Mouse (Mus musculus) midbrain, embryonic 10.5 days (tissue): ENCODE results near the gene Olfr1280. TPM values are rescaled to one million over a fixed set of nuclear protein-coding genes. Genes with fewer than 3 reads are reported as not detected.
"Not testable (repeated sequence)": the region's sequence is repeated elsewhere in the genome, so short reads cannot be mapped to it uniquely, and the experiment has no call there.

Experiments
- DNase-seq: peaks from one replicate; pipeline ENCODE4 v3.0.0-alpha.2; 2017; ENCODE audit warnings: low spot score
- H3K27ac ChIP-seq: fragments of 300-500 bp; sonication (generic); replicated peaks from 2 replicates; pipeline ENCODE4 v1.5.1; 2016; ENCODE audit warnings: mild to moderate bottlenecking
- H3K27me3 ChIP-seq: fragments of 300-500 bp; sonication (generic); 2 replicates; pipeline ENCODE4 v1.6.1; 2016; ENCODE audit warnings: low read depth, mild to moderate bottlenecking; ENCODE audit not compliant: poor library complexity, severe bottlenecking
- H3K36me3 ChIP-seq: fragments of 300-500 bp; sonication (generic); 2 replicates; pipeline ENCODE4 v1.6.1; 2016; ENCODE audit warnings: mild to moderate bottlenecking, moderate library complexity
- H3K4me1 ChIP-seq: fragments of 300-500 bp; sonication (generic); 2 replicates; pipeline ENCODE4 v1.6.1; 2016
- H3K4me3 ChIP-seq: fragments of 300-500 bp; sonication (generic); 2 replicates; pipeline ENCODE4 v1.5.1; 2016; ENCODE audit warnings: mild to moderate bottlenecking, moderate library complexity
- H3K9me3 ChIP-seq: fragments of 300-500 bp; sonication (generic); replicated peaks from 2 replicates; pipeline ENCODE4 v1.6.1; 2016; ENCODE audit warnings: mild to moderate bottlenecking
- WGBS: fragments of 180-500 bp; shearing (Covaris S2); methylation state at CpG from one replicate; pipeline ENCODE4 v1.1.7; 2016; 5-methylcytosine and 5-hydroxymethylcytosine counted together
- polyA plus RNA-seq: library from polyadenylated mRNA; unstranded; fragments of >200 nt; fragmentation: Nextera tagmentation; extraction: Ambion mirVana; gene quantifications from 2 replicates; pipeline ENCODE4 v1.2.1, GENCODE M21; 2016

Olfr1280 gene
- polyA plus RNA-seq, result not detected in 2 replicates

- H3K4me3 ChIP-seq, result no peak within 1 kb of the TSS
These were observed at the start of gene Olfr1280 for GRCm38 (mm10) chr2:111313717-111314116. Gene Olfr1280, plus strand, starts transcription at chr2:111314017.

DNA sequence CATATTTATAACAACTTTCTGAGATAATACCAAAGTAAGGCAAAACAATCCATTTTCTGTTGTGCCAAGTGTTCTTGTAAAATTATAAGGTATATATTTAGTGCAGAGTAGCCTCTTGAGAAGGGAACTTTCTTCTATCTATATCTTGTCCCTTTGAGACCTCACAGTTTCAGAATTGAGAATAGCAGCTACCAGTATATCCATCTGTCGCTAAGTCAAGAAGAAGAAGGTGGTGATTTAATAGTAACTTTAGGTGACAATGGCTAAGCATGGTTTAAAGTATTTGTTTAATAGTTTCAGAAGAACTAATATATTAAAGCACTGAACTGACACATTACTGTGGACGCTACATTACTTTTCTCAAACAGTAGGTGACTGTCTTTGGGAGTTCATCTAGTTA lies 39.8 kb upstream of the Olfr1280 start, which contains the start of gene Olfr1277:
Gene Olfr1277 (minus strand): TSS at position 101 of the 400 bp plus-strand sequence.
- H3K4me3 ChIP-seq, result no peak within 1 kb of the TSS
- WGBS, result 83% methylated on average over 2 of the region's 2 CpGs
- DNase-seq, result no peak
- no peaks in the 10 kb centered on the region for H3K9me3 ChIP-seq
- no peaks in the 10 kb centered on the region for H3K36me3 ChIP-seq
- no peaks in the 10 kb centered on the region for H3K4me1 ChIP-seq
- no peaks in the 10 kb centered on the region for H3K27me3 ChIP-seq
- no peak within 1 kb of the TSS for H3K27ac ChIP-seq

More at GRCm38 (mm10) chr2:111313717-111314116, at the start of gene Olfr1280:
- Histone ChIP-seq H3K36me3 (no peaks in the 10 kb centered on the region), H3K27ac (no peak within 1 kb of the TSS), H3K9me3 (no peaks in the 10 kb centered on the region), H3K27me3 (no peaks in the 10 kb centered on the region), H3K4me1 (no peaks in the 10 kb centered on the region)
- DNase-seq, result no peak

GRCm38 (mm10) chr2:111289836-111290235 lies 24.0 kb upstream of the Olfr1280 start, which contains the start of gene Olfr1278:
Gene Olfr1278, plus strand, starts transcription at chr2:111290136.
- H3K36me3 ChIP-seq, result no peaks in the 10 kb centered on the region
- no peak within 1 kb of the TSS for H3K27ac ChIP-seq
- H3K9me3 ChIP-seq, result no peaks in the 10 kb centered on the region

GRCm38 (mm10) chr2:111298541-111298940 lies 15.3 kb upstream of the Olfr1280 start:
- Histone ChIP-seq H3K36me3 (no peaks in the 10 kb centered on the region), H3K27ac (no peak overlapping the region), H3K27me3 (no peaks in the 10 kb centered on the region), H3K9me3 (no peaks in the 10 kb centered on the region), H3K4me3 (no peak overlapping the region), H3K4me1 (no peaks in the 10 kb centered on the region)
- DNase-seq, result no peak

More at GRCm38 (mm10) chr2:111289836-111290235, 24.0 kb upstream of the Olfr1280 start, which contains the start of gene Olfr1278:
- Histone ChIP-seq H3K4me3 (no peak within 1 kb of the TSS), H3K27me3 (no peaks in the 10 kb centered on the region), H3K4me1 (no peaks in the 10 kb centered on the region)
- no peak for DNase-seq

DNA sequence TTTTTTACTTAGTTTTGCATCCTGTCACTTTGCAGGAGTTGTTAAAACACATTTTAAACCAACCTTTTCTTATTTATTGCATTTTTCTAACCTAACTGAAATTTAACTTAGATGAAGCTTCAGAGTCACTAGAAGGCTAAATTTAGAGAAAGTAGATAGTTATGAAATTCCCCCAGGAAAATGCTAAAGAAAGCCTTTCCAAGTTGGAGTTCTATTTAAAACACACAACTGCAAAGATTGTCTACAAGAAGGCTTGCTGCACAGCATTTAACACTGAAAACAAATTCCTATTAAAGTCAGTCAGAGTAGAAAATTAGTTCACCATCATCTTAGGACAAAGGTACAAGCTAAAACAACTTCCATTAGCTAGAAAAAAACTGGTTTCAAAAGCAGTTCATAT lies 13.4 kb upstream of the Olfr1280 start, which contains the start of gene Olfr1279:
Gene Olfr1279 (plus strand): TSS at position 262 of the 400 bp plus-strand sequence.
- Histone ChIP-seq H3K36me3 (no peaks in the 10 kb centered on the region), H3K27ac (no peak within 1 kb of the TSS), H3K4me1 (no peaks in the 10 kb centered on the region), H3K27me3 (no peaks in the 10 kb centered on the region), H3K9me3 (no peaks in the 10 kb centered on the region), H3K4me3 (no peak within 1 kb of the TSS)
- no peak for DNase-seq

- 88% methylated on average over 2 of the region's 2 CpGs for WGBS
- no peaks in the 10 kb centered on the region for H3K4me1 ChIP-seq
- no peaks in the 10 kb centered on the region for H3K36me3 ChIP-seq
- no peak for DNase-seq
- H3K27me3 ChIP-seq, result no peaks in the 10 kb centered on the region
- H3K4me3 ChIP-seq, result no peak within 1 kb of the TSS
- no peaks in the 10 kb centered on the region for H3K9me3 ChIP-seq
- H3K27ac ChIP-seq, result no peak within 1 kb of the TSS
These were observed 12.4 kb downstream of the Olfr1280 start, which contains the start of gene Olfr1281 for GRCm38 (mm10) chr2:111326220-111326619. Gene Olfr1281, plus strand, starts transcription at chr2:111326520.

DNA sequence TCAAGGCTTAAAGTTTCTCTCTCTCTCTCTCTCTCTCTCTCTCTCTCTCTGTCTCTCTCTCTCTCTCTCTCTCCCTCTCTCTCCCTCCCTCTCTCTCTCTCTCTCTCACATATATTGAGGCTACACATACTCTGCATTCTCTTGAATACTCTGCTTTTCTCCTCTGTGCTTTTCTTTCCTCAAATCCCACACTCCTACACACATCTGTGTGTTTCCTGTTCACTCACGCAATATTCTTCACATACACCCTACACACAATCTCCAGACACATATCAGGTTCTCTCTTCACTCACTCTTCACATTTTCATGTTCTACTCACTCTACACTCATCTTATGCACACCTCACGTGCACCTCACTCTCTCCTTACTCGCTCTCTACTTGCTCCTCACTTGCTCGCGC lies 19.9 kb downstream of the Olfr1280 start:
- not testable (repeated sequence) for H3K4me1 ChIP-seq, H3K9me3 ChIP-seq, DNase-seq, H3K27ac ChIP-seq, H3K4me3 ChIP-seq, H3K27me3 ChIP-seq, H3K36me3 ChIP-seq
- 88% methylated on average over 5 of the region's 5 CpGs for WGBS

DNA sequence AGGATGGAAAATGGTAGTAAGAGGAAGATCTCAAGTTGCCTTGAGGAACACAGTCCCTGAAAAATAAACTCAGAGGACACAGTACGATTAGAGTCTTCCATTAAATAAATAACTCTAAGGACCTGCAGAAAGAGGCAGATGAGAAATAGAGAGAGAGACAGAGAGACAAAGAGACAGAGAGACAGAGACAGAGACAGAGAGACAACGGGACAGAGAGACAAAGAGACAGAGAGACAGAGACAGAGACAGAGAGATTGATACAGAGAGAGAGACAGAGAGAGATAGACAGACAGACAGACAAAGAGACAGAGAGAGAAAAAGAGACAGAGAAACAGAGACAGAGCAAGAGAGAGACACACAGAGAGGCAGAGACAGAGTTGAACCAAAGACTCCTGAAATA lies 22.2 kb downstream of the Olfr1280 start, which contains the start of gene Olfr1282:
Gene Olfr1282 (minus strand): TSS at position 101 of the 400 bp plus-strand sequence.
- Histone ChIP-seq H3K4me1 (no peaks in the 10 kb centered on the region), H3K27ac (no peak within 1 kb of the TSS), H3K27me3 (no peaks in the 10 kb centered on the region), H3K36me3 (no peaks in the 10 kb centered on the region), H3K9me3 (no peaks in the 10 kb centered on the region), H3K4me3 (no peak within 1 kb of the TSS)
- DNase-seq, result no peak
- 86% methylated on average over 2 of the region's 2 CpGs for WGBS

DNA sequence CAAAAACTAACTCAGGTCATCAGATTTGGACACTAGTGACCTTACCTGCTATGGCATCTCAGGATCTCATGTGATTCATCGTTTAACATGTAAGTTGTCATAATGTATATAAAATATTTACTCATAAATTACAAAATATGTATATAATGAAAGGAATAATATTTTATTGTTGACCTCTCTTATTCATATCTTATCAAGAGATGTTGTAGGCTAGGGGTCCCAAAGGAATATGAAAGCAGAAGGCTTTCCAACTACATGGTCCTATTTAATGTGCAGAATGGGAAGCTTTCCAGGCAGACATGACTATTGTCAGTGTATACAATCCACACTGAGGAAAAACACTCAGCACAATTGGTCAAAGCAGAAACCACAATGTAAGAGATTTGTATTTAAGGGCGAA lies 52.7 kb downstream of the Olfr1280 start, which contains the start of gene Olfr1283:
Gene Olfr1283 (plus strand): TSS at position 301 of the 400 bp plus-strand sequence.
- Histone ChIP-seq H3K4me1 (no peaks in the 10 kb centered on the region), H3K27ac (no peak within 1 kb of the TSS), H3K4me3 (no peak within 1 kb of the TSS), H3K27me3 (no peaks in the 10 kb centered on the region), H3K9me3 (no peaks in the 10 kb centered on the region), H3K36me3 (no peaks in the 10 kb centered on the region)
- no peak for DNase-seq
- WGBS, result 78% methylated on average over 2 of the region's 2 CpGs

- no peak for DNase-seq
- 83% methylated on average over 1 of the region's 1 CpGs for WGBS
- no peaks in the 10 kb centered on the region for H3K27me3 ChIP-seq
These were observed 61.4 kb downstream of the Olfr1280 start, which contains the start of gene Olfr1284 for GRCm38 (mm10) chr2:111375222-111375621. Gene Olfr1284, plus strand, starts transcription at chr2:111375522.

More at GRCm38 (mm10) chr2:111375222-111375621, 61.4 kb downstream of the Olfr1280 start, which contains the start of gene Olfr1284:
- Histone ChIP-seq H3K4me1 (no peaks in the 10 kb centered on the region), H3K27ac (no peak within 1 kb of the TSS), H3K4me3 (no peak within 1 kb of the TSS), H3K9me3 (no peaks in the 10 kb centered on the region), H3K36me3 (no peaks in the 10 kb centered on the region)

Other genes starting within 250 kb of the Olfr1280 start
- gene Gm13941, start 208.0 kb upstream of the Olfr1280 start, polyA plus RNA-seq, result not detected in 2 replicates
- gene Gm15130, start 161.1 kb upstream of the Olfr1280 start, polyA plus RNA-seq, result not detected in 2 replicates
- not detected in 2 replicates for gene 4930430A15Rik, start 84.4 kb upstream of the Olfr1280 start, polyA plus RNA-seq
- not detected in 2 replicates for gene Olfr1275, start 78.7 kb upstream of the Olfr1280 start, polyA plus RNA-seq
- gene Olfr1276, start 59.5 kb upstream of the Olfr1280 start, polyA plus RNA-seq, result not detected in 2 replicates
- not detected in 2 replicates for gene Olfr1277, start 39.9 kb upstream of the Olfr1280 start, polyA plus RNA-seq
- not detected in 2 replicates for gene Olfr1278, start 23.9 kb upstream of the Olfr1280 start, polyA plus RNA-seq
- not detected in 2 replicates for gene Olfr1279, start 13.4 kb upstream of the Olfr1280 start, polyA plus RNA-seq
- not detected in 2 replicates for gene Olfr1281, start 12.5 kb downstream of the Olfr1280 start, polyA plus RNA-seq
- gene Olfr1282, start 22.1 kb downstream of the Olfr1280 start, polyA plus RNA-seq, result not detected in 2 replicates
- not detected in 2 replicates for gene Olfr1283, start 52.8 kb downstream of the Olfr1280 start, polyA plus RNA-seq
- not detected in 2 replicates for gene Olfr1284, start 61.5 kb downstream of the Olfr1280 start, polyA plus RNA-seq
- not detected in 2 replicates for gene Olfr1286, start 109.1 kb downstream of the Olfr1280 start, polyA plus RNA-seq
- gene Olfr1287, start 135.1 kb downstream of the Olfr1280 start, polyA plus RNA-seq, result not detected in 2 replicates
- gene Olfr1288, start 160.1 kb downstream of the Olfr1280 start, polyA plus RNA-seq, result not detected in 2 replicates
- not detected in 2 replicates for gene Olfr1289, start 166.8 kb downstream of the Olfr1280 start, polyA plus RNA-seq
- not detected in 2 replicates for gene Olfr1290, start 179.8 kb downstream of the Olfr1280 start, polyA plus RNA-seq
- not detected in 2 replicates for gene Olfr1291-ps1, start 183.2 kb downstream of the Olfr1280 start, polyA plus RNA-seq
- gene Olfr1293-ps, start 211.2 kb downstream of the Olfr1280 start, polyA plus RNA-seq, result not detected in 2 replicates
- gene Olfr1294, start 226.3 kb downstream of the Olfr1280 start, polyA plus RNA-seq, result not detected in 2 replicates